Mouse (Mus musculus): Measurements from ENCODE around the gene Pdyn.

- TF ChIP-seq CTCF (IDR thresholded peaks at IDR 0.05; ENCODE audit: low read depth, low read length) (no peak), POLR2A (IDR thresholded peaks at IDR 0.05; ENCODE audit: insufficient read depth, low read length) (no peak)
These were observed 47.0 kb downstream of the Pdyn start for GRCm38 (mm10) chr2:129652616-129653015.

Measured in ES-Bruce4 (cell line).